Mouse (Mus musculus): ENCODE measurements around the gene 2310033P09Rik. TPM values are rescaled to one million over a fixed set of nuclear protein-coding genes. Genes with fewer than 3 reads are reported as not detected.

The 2310033P09Rik gene
- total RNA-seq (2023): 11.5 and 12.7 TPM in 2 replicates

DNA sequence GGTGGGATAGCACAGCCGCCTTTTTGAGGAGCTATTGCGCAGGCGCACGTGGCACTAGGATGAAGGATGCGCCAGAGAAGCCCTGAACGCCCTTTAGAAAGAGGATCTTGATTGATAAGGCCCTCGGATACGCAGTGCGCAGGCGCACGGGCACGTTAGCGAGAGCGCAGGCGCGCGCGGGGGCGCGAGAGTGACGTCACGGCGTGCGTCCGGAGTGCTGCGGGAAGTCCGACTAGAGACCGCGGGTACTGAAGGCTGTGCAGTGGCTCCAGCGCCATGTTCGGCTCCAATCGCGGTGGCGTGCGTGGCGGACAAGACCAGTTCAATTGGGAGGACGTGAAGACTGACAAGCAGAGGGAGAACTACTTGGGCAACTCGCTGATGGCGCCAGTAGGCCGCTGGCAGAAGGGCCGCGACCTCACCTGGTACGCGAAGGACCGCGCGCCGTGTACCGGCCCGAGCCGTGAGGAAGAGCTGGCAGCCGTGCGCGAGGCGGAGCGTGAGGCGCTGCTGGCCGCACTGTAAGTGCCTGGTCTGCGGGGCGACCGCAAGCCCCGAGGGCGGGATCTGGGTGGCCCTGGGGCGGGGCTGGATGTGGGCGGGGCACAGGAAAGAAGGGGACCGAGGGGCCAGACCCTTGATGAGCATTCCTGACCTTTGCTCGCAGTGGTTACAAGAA is at the start of gene 2310033P09Rik:
Gene 2310033P09Rik (plus strand): TSS at position 169 of the 679 bp plus-strand sequence.

DNA sequence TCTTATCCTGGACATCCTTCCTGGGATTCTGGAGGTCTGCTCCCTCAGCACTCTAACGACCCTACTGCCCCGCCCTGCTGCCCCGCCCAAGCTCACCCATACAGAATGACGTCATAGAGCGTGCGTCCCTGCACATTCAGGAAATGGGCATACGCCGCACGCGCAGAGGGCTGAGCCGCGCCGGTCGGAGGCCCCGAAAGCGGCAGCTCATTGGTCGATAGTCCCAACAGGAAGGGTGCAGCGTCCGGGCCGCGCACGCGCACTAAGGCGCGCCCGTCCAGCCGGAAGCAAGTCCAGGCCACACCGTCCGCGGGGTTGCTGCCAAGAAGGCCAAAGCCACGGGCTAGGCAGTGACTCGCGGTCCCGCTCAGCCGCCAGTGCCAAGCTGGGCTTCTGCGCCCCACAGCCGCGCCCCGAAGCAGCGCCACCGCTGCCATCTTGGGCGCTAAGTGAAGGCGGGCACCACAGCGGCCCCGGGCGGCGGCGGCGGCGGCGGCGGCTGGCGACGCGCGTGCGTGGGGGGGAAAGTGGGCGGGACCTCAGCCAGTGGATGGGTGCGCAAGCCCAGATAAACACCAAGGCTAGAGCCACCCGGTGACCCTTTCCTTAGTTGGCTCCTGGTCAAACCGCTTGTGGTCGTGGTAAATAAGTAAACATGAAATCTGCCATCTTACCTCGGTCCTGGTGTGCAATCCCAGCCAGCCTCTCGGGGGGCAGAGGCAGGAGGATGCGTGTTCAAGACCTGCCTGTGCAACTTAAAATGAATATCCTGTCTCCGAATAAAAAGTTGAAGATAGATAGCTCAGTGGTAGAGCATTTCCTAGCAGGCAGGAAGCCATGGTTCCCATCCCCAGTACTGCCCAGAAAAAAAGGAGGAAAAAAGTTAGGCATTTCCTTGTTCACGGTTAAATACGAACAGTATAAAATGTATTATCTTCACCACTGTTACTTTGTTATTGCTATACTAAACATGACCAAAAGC is 44.6 kb upstream of the 2310033P09Rik start, which contains the start of gene Iba57:
Gene Iba57 (minus strand): TSS at position 485 of the 982 bp plus-strand sequence.

DNA sequence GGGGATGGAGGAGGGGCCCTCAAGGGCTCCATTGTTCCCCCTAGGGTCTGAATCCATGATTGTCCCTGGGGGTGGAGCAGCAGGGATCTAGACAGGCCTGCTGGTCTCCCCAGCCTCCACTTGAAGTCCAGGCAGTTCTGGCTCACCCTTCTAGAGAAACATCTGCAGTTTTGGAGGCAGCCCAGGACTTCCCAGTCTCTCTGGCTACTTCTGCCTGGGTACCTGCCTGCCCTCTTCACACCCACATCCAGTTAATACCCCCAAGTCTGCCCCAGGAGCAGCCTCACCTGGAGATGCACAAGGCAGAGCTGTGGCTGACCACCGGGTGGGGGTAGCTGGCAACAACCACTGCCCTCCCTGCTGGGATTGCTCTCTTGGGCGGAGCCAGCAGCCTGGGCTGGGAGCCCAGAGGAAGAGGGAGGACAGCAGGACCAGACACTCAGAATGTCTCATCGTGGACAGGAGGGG is 25.2 kb upstream of the 2310033P09Rik start, which contains the start of gene Gjc2:
Gene Gjc2 (minus strand): TSS at position 350 of the 468 bp plus-strand sequence.

DNA sequence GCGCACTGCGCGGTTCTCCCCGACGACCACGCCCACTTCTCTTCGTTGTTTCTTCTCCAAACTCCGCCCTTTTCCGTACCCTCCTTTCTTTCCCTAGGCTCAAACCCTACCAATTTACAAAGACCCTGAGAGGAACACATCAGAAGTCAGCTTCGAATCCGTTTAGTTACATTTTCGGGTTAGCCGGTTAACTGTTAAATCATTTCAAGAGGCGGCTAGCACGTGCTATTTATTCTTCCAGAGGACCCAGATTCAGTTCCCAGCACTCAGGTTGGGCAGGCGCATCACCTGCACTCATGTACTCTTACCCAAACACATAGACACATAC is 16.1 kb upstream of the 2310033P09Rik start, which contains the start of gene Guk1:
Gene Guk1 (minus strand): TSS at position 154 of the 328 bp plus-strand sequence.

DNA sequence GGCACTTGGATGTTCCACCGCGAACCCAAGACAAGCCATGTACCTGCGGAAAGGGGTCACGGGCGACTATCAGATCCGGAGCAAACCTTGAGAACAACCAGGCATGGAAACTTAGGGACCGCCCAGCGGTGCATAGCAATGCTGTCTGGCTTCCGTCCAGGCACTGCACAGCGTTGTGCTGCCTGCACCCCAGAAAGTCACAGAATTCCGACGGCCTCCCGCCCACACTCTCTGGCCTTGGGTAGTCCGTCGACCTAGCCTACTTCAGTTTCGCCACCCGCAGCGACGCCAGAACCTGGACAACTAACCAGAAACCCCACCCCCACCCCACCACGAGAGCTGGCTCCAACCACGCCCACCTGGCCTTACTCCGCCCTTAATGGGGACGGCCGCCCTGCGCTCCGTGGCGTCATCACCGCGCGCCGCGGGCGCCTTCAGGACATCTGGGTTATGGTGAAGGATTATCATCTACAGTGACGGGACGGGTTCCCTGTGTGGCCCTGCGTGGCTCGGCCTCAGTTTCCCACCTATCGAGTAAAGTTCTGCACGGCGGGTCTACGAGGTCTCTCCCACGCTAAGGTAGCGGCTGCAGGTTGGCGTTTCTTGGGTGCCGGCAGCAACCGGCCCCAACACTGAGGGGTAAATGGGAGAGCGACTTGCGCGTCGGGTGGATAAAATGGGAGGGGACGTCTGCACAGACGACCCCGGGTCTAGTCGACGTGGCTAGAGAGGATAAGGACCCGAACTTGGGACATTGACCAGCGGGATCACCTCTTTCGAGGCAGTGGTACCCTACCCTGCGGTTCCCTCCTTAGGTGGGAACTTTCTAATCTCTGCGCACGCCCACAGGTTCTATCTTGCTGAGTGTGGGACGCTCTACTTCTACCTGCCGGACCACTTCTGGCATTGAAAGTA is 5.8 kb upstream of the 2310033P09Rik start, which contains the start of gene Mrpl55:
Gene Mrpl55 (plus strand): TSS at position 406 of the 915 bp plus-strand sequence.

DNA sequence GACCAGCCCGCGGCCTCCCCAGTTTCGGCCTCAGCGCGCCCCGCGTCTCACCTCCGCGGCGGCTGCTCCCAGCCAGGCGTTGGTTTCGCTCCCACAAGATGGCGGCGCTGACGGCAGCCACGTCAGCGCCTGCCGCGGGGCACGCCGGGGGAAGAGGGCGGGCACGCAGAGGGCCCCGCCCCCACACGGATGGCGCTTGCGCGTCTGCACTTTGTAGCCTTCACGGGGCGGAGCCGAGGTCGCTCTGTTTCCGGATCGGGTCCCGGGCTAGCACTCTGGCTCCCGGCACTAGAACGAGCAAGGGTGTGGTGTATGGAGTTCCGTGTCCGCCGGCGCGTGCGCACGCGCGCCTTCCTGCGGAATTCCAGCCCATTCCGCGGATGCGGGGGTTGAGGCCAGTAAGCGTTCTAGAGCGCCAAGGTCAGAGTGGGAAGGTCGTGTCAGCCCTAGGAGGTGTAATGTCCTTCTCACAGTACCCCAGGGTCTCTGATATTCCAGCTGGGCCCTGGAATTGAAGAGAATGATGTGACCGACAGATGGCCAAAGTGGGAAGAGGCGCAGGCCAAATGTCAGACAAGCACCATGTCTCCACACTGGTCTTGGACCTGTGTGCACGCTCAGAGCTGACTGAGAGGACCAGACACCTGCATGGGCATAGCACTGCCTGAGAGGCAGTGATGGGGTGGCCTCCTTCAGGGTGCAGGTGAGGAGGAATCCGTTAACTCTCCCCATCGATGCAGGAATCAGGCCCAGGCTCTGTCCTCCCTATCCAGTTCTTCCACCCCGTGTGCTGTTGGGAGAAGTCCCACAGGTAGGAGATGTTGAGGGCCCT is 20.2 kb downstream of the 2310033P09Rik start, which contains the start of gene Arf1:
Gene Arf1 (minus strand): TSS at position 149 of the 832 bp plus-strand sequence.

Other genes with a start within 250 kb of the 2310033P09Rik start
- gene Trim11, start 230.2 kb upstream of the 2310033P09Rik start, total RNA-seq (2023): 56.4 and 85.0 TPM in 2 replicates
- gene Obscn, start 71.9 kb upstream of the 2310033P09Rik start, total RNA-seq (2023): not detected in 2 replicates
- gene Iba57, start 44.6 kb upstream of the 2310033P09Rik start, total RNA-seq (2023): 2.1 and 4.1 TPM in 2 replicates
- 0.18 TPM in 1 of 2 replicates, not detected in the other for gene Gjc2, start 25.1 kb upstream of the 2310033P09Rik start, total RNA-seq (2023)
- gene Guk1, start 16.1 kb upstream of the 2310033P09Rik start, total RNA-seq (2023): 9.7 and 11.8 TPM in 2 replicates
- 7.0 and 7.5 TPM in 2 replicates for gene Mrpl55, start 5.8 kb upstream of the 2310033P09Rik start, total RNA-seq (2023)
- 338 and 342 TPM in 2 replicates for gene Arf1, start 19.9 kb downstream of the 2310033P09Rik start, total RNA-seq (2023)
- not detected in 2 replicates for gene Wnt3a, start 82.4 kb downstream of the 2310033P09Rik start, total RNA-seq (2023)
- not detected in 2 replicates for gene Wnt9a, start 98.6 kb downstream of the 2310033P09Rik start, total RNA-seq (2023)
- not detected in 2 replicates for gene Prss38, start 167.3 kb downstream of the 2310033P09Rik start, total RNA-seq (2023)
- 0.77 and 1.1 TPM in 2 replicates for gene Jmjd4, start 241.7 kb downstream of the 2310033P09Rik start, total RNA-seq (2023)
- 1.9 and 3.1 TPM in 2 replicates for gene Snap47, start 242.9 kb downstream of the 2310033P09Rik start, total RNA-seq (2023)

All from neutrophil, adult 65 days (primary cell).